Mouse (Mus musculus) ES-E14 (cell line): Measurements from ENCODE around the gene Pcsk5.

Experiments
- CHD2 ChIP-seq: IDR thresholded peaks from 2 replicates; pipeline ENCODE4 v1.6.1; 2014; ENCODE audit warnings: mild to moderate bottlenecking, low read depth, low read length, inconsistent platforms
- HCFC1 ChIP-seq: IDR thresholded peaks from 2 replicates; pipeline ENCODE4 v1.6.1; 2012; ENCODE audit warnings: low read length, inconsistent platforms, borderline replicate concordance; ENCODE audit not compliant: insufficient read depth
- MAFK ChIP-seq: IDR thresholded peaks from 2 replicates; pipeline ENCODE4 v1.6.1; 2014; ENCODE audit warnings: mild to moderate bottlenecking, low read depth, low read length, inconsistent platforms; ENCODE audit not compliant: insufficient read depth

- TF ChIP-seq MAFK = no peak
- no peak for TF ChIP-seq CHD2
- TF ChIP-seq HCFC1 = no peak
Observed at GRCm38 (mm10) chr19:17570936-17571335, 266.5 kb downstream of the Pcsk5 start.
